Comparison of ENCODE assay signal across 26 mouse cellular contexts in the genomic region with DNA sequence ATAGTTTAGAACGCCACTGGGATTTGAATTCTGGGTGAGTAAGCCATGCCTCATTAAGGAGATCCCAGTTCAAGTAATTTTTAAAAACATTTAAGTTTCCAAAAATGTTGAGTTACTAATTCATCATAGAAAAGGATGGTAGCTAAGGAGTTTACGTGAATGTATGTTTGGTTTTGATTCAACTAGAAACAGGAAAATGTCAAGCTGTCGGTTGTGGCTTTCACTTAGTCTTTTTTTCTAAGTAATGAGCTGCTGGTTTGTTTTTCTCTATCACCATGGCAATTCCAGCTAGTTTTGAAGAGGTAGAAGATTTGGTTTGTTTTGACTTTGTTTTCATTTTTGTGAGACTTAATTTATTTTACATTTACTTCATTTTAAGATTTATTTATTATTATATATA. TPM values are rescaled to one million over a fixed set of nuclear protein-coding genes. Genes with fewer than 3 reads are reported as not detected.
DNase-seq lines count a peak whose midpoint lies in the region; ATAC-seq and TF ChIP-seq lines count a peak whose summit lies in the region.
"Had no signal": no experiment of that assay in that cellular context is flagged by ENCODE, and none has a peak within 500 bp of the region (broad histone marks: within the 10 kb centered on the region; RNA-seq: fewer than 3 reads in every experiment).

No protein-coding gene starts in this region.

- peaks cover 19% of the 10 kb centered on the region for H3K36me3 ChIP-seq in kidney, embryonic 14.5 days (ENCODE audit: control insufficient read depth, insufficient read depth, low read length)

- H3K4me1 ChIP-seq in embryonic fibroblast, embryonic 13.5 days (ENCODE audit: control insufficient read depth, insufficient read depth, low read length) = peaks cover 6% of the 10 kb centered on the region
- peaks cover 13% of the 10 kb centered on the region; the same call in 1 of the 2 replicates for H3K4me1 ChIP-seq in kidney, embryonic 14.5 days (ENCODE audit: control insufficient read depth, insufficient read depth, low read length)

- peak; percentile 52 for DNase-seq in 3T3-L1 (ENCODE audit: low read depth, low spot score)
- peak; percentile 75 for DNase-seq in CD4-positive, CD25-positive, alpha-beta regulatory T cell, adult 2 months (ENCODE audit: low read depth, low spot score)
- DNase-seq in Muller cell, postnatal 12 days (ENCODE audit: inconsistent ontology term) = peak; percentile 20
- no peak for DNase-seq in thymus, postnatal 10 days (ENCODE audit: low spot score in 2 of 2)
- no peak for DNase-seq in urinary bladder, postnatal 10 days (ENCODE audit: low spot score)
- DNase-seq in lung, adult 18-20 months = no peak
- DNase-seq: adrenal gland, postnatal 10 days; cerebellum, adult 11 months; cerebellum, adult 9-11 months; cerebellum, postnatal 36 days; gastrocnemius, postnatal 14 days; heart, postnatal 10 days; heart, postnatal 4 days; kidney, adult 18-20 months had no signal

- TF ChIP-seq POLR2A in embryonic fibroblast, embryonic 13.5 days (IDR thresholded peaks at IDR 0.05; ENCODE audit: low read depth, low read length) = no peak

- H3K4me3 ChIP-seq in embryonic fibroblast, embryonic 13.5 days (ENCODE audit: insufficient read depth, low read length) = no peak overlapping the region
- no peak overlapping the region for H3K4me3 ChIP-seq in kidney, embryonic 14.5 days (ENCODE audit: low read length)
- H3K4me3 ChIP-seq: forebrain, embryonic 15.5 days; hindbrain, embryonic 12.5 days; intestine, embryonic 15.5 days; kidney, embryonic 15.5 days had no signal

- H3K4me2 ChIP-seq in kidney, embryonic 14.5 days (replicated peaks; ENCODE audit: low read depth, low read length) = no peak overlapping the region
- H3K4me2 ChIP-seq: forebrain, embryonic 15.5 days; hindbrain, embryonic 12.5 days; intestine, embryonic 15.5 days; kidney, embryonic 15.5 days had no signal

- H3K9me3 ChIP-seq in kidney, embryonic 14.5 days (ENCODE audit: control insufficient read depth, low read length) = no peaks in the 10 kb centered on the region
- H3K9me3 ChIP-seq: forebrain, embryonic 15.5 days; G1E; hindbrain, embryonic 12.5 days; intestine, embryonic 15.5 days; kidney, embryonic 15.5 days had no signal

- no peak overlapping the region for H3K9ac ChIP-seq in kidney, embryonic 14.5 days (ENCODE audit: low read depth, low read length)
- H3K9ac ChIP-seq: forebrain, embryonic 15.5 days; hindbrain, embryonic 12.5 days; intestine, embryonic 15.5 days; kidney, embryonic 15.5 days had no signal

- ATAC-seq in kidney, embryonic 14.5 days (ENCODE audit: low FRiP score, low TSS enrichment) = no peak
- ATAC-seq: forebrain, embryonic 15.5 days; hindbrain, embryonic 16.5 days; intestine, embryonic 15.5 days had no signal

- peak overlapping the region; percentile 95 for H3K27ac ChIP-seq in embryonic fibroblast, embryonic 13.5 days (ENCODE audit: insufficient read depth, low read length)
- no peak overlapping the region for H3K27ac ChIP-seq in kidney, embryonic 14.5 days (ENCODE audit: low read depth, low read length)
- H3K27ac ChIP-seq: forebrain, embryonic 15.5 days; hindbrain, embryonic 12.5 days; intestine, embryonic 15.5 days; kidney, embryonic 15.5 days had no signal

- 91% methylated on average over 3 of the region's 3 CpGs for WGBS in kidney, embryonic 14.5 days

- no peaks in the 10 kb centered on the region for H3K27me3 ChIP-seq in kidney, embryonic 14.5 days (ENCODE audit: control insufficient read depth, insufficient read depth, low read length)
- H3K27me3 ChIP-seq: forebrain, embryonic 15.5 days; hindbrain, embryonic 12.5 days; intestine, embryonic 15.5 days; kidney, embryonic 15.5 days; Patski had no signal

- no peak for TF ChIP-seq CTCF in embryonic fibroblast, embryonic 13.5 days (IDR thresholded peaks at IDR 0.05; ENCODE audit: borderline replicate concordance, insufficient read depth, low read length)

RNA-seq across cellular contexts. Expression of a gene that starts 6.9 kb away (rescaled TPM):
- 159 and 181 TPM in 2 replicates for polyA plus RNA-seq in embryonic fibroblast, embryonic 13.5 days (2011; ENCODE audit: insufficient read length, low read depth, missing spikeins)
- 77.3 and 112 TPM in 2 replicates for polyA plus RNA-seq in kidney, embryonic 14.5 days (2014; fragmentation: Nextera tagmentation; extraction: Ambion mirVana)

RNA-seq across cellular contexts. Expression of a gene that starts 7.1 kb away (rescaled TPM):
- polyA plus RNA-seq in embryonic fibroblast, embryonic 13.5 days (2011; ENCODE audit: insufficient read length, low read depth, missing spikeins) = 7.4 and 10.1 TPM in 2 replicates
- 9.3 and 10.1 TPM in 2 replicates for polyA plus RNA-seq in kidney, embryonic 14.5 days (2014; fragmentation: Nextera tagmentation; extraction: Ambion mirVana)

RNA-seq across cellular contexts. Expression of a gene that starts 37.8 kb away (rescaled TPM):
- polyA plus RNA-seq in embryonic fibroblast, embryonic 13.5 days (2011; ENCODE audit: insufficient read length, low read depth, missing spikeins) = not detected in 2 replicates
- not detected in 2 replicates for polyA plus RNA-seq in kidney, embryonic 14.5 days (2014; fragmentation: Nextera tagmentation; extraction: Ambion mirVana)
- polyA plus RNA-seq: brain, embryonic 14.5 days; forebrain, embryonic 11.5 days; forebrain, embryonic 15.5 days; G1E; heart, embryonic 14.5 days; hindbrain, embryonic 12.5 days; hindbrain, embryonic 16.5 days; intestine, embryonic 15.5 days; kidney, embryonic 15.5 days; Patski had no signal

RNA-seq across cellular contexts. Expression of a gene that starts 57.2 kb away (rescaled TPM):
- 6.6 and 10.8 TPM in 2 replicates for polyA plus RNA-seq in embryonic fibroblast, embryonic 13.5 days (2011; ENCODE audit: insufficient read length, low read depth, missing spikeins)
- polyA plus RNA-seq in kidney, embryonic 14.5 days (2014; fragmentation: Nextera tagmentation; extraction: Ambion mirVana) = 7.5 and 10.0 TPM in 2 replicates
- polyA plus RNA-seq: G1E, Patski had no signal

RNA-seq across cellular contexts. Expression of a gene that starts 57.8 kb away (rescaled TPM):
- not detected in 2 replicates for polyA plus RNA-seq in embryonic fibroblast, embryonic 13.5 days (2011; ENCODE audit: insufficient read length, low read depth, missing spikeins)
- 7.9 and 12.1 TPM in 2 replicates for polyA plus RNA-seq in kidney, embryonic 14.5 days (2014; fragmentation: Nextera tagmentation; extraction: Ambion mirVana)

Comparison
In these comparisons a context has a peak if more than half of its experiments do, and no peak if none do; other contexts are left out.
1. DNase-seq: peak in 3T3-L1 (single experiment), CD4-positive, CD25-positive, alpha-beta regulatory T cell, adult 2 months (single experiment) and Muller cell, postnatal 12 days (single experiment); none in thymus, postnatal 10 days (0 of 2), urinary bladder, postnatal 10 days (single experiment) and lung, adult 18-20 months (0 of 2).